In genomic region chr6:97699752-97700098, GRCm38 (mm10) we compare ENCODE assay signal across 18 mouse cellular contexts.
DNase-seq lines count a peak whose midpoint lies in the region; ATAC-seq and TF ChIP-seq lines count a peak whose summit lies in the region.
"Had no signal": no experiment of that assay in that cellular context is flagged by ENCODE, and none has a peak within 500 bp of the region (broad histone marks: within the 10 kb centered on the region; RNA-seq: fewer than 3 reads in every experiment).

No protein-coding gene starts in this region.

- no peaks in the 10 kb centered on the region for H3K27me3 ChIP-seq in forebrain, embryonic 15.5 days
- H3K27me3 ChIP-seq in forebrain, embryonic 12.5 days = 0 out of 2 replicates have a peak, but pooled peaks cover 3% of the 10 kb centered on the region
- H3K27me3 ChIP-seq in hindbrain, postnatal 0 days (ENCODE audit: insufficient read depth, low read length) = no peaks in the 10 kb centered on the region
- H3K27me3 ChIP-seq in neural tube, embryonic 15.5 days (replicated peaks) = no peaks in the 10 kb centered on the region
- H3K27me3 ChIP-seq: heart, embryonic 15.5 days; liver, embryonic 15.5 days; neural tube, embryonic 12.5 days had no signal

- H3K9me3 ChIP-seq in forebrain, embryonic 15.5 days = no peaks in the 10 kb centered on the region
- no peaks in the 10 kb centered on the region for H3K9me3 ChIP-seq in forebrain, embryonic 12.5 days
- H3K9me3 ChIP-seq in hindbrain, postnatal 0 days (ENCODE audit: low read length) = no peaks in the 10 kb centered on the region
- no peaks in the 10 kb centered on the region for H3K9me3 ChIP-seq in neural tube, embryonic 15.5 days (replicated peaks)
- H3K9me3 ChIP-seq: embryonic facial prominence, embryonic 10.5 days; heart, embryonic 15.5 days; liver, embryonic 15.5 days; neural tube, embryonic 12.5 days had no signal

- H3K4me2 ChIP-seq in forebrain, embryonic 15.5 days (replicated peaks) = no peak overlapping the region
- no peak overlapping the region for H3K4me2 ChIP-seq in forebrain, embryonic 12.5 days
- H3K4me2 ChIP-seq in hindbrain, postnatal 0 days (ENCODE audit: low read depth, low read length) = no peak overlapping the region
- no peak overlapping the region for H3K4me2 ChIP-seq in neural tube, embryonic 15.5 days
- H3K4me2 ChIP-seq: heart, embryonic 15.5 days; liver, embryonic 15.5 days; neural tube, embryonic 12.5 days had no signal

- DNase-seq in layer of hippocampus, adult 9-11 months = peak; percentile 6
- DNase-seq in layer of hippocampus, postnatal 14 days (ENCODE audit: low spot score in 2 of 2) = no peak
- DNase-seq in hindbrain, postnatal 0 days (ENCODE audit: low spot score) = no peak
- no peak for DNase-seq in adrenal gland, postnatal 25 days
- DNase-seq: adrenal gland, postnatal 36 days; B cell, adult 2 months; cerebellum, adult 18-20 months; heart, postnatal 4 days; right cerebral cortex, postnatal 25 days; thymus, postnatal 4 days had no signal

- H3K27ac ChIP-seq in forebrain, embryonic 15.5 days (replicated peaks) = peak overlapping the region; percentile 90
- H3K27ac ChIP-seq in forebrain, embryonic 12.5 days = no peak overlapping the region
- H3K27ac ChIP-seq in hindbrain, postnatal 0 days = no peak overlapping the region
- H3K27ac ChIP-seq in neural tube, embryonic 15.5 days (replicated peaks) = no peak overlapping the region
- H3K27ac ChIP-seq: embryonic facial prominence, embryonic 10.5 days; heart, embryonic 15.5 days; liver, embryonic 15.5 days; neural tube, embryonic 12.5 days had no signal

- H3K36me3 ChIP-seq in forebrain, embryonic 15.5 days = no peaks in the 10 kb centered on the region
- H3K36me3 ChIP-seq in forebrain, embryonic 12.5 days (replicated peaks) = no peaks in the 10 kb centered on the region
- no peaks in the 10 kb centered on the region for H3K36me3 ChIP-seq in hindbrain, postnatal 0 days (ENCODE audit: insufficient read depth, low read length)
- H3K36me3 ChIP-seq in neural tube, embryonic 15.5 days = no peaks in the 10 kb centered on the region
- H3K36me3 ChIP-seq: embryonic facial prominence, embryonic 10.5 days; heart, embryonic 15.5 days; liver, embryonic 15.5 days; neural tube, embryonic 12.5 days had no signal

- H3K4me3 ChIP-seq in forebrain, embryonic 15.5 days = no peak overlapping the region
- H3K4me3 ChIP-seq in forebrain, embryonic 12.5 days (replicated peaks) = no peak overlapping the region
- no peak overlapping the region for H3K4me3 ChIP-seq in hindbrain, postnatal 0 days (ENCODE audit: low read length)
- no peak overlapping the region for H3K4me3 ChIP-seq in neural tube, embryonic 15.5 days (replicated peaks)
- H3K4me3 ChIP-seq: embryonic facial prominence, embryonic 10.5 days; heart, embryonic 15.5 days; liver, embryonic 15.5 days; neural tube, embryonic 12.5 days had no signal

- peaks cover 14% of the 10 kb centered on the region for H3K4me1 ChIP-seq in forebrain, embryonic 15.5 days
- peaks cover 15% of the 10 kb centered on the region; the same call in 1 of the 2 replicates for H3K4me1 ChIP-seq in forebrain, embryonic 12.5 days
- no peaks in the 10 kb centered on the region; the same call in 1 of the 2 replicates for H3K4me1 ChIP-seq in hindbrain, postnatal 0 days (ENCODE audit: insufficient read depth, low read length)
- peaks cover 4% of the 10 kb centered on the region; the same call in 1 of the 2 replicates for H3K4me1 ChIP-seq in neural tube, embryonic 15.5 days
- H3K4me1 ChIP-seq: embryonic facial prominence, embryonic 10.5 days; heart, embryonic 15.5 days; liver, embryonic 15.5 days; neural tube, embryonic 12.5 days had no signal

- WGBS in forebrain, embryonic 15.5 days = 54% methylated on average over 3 of the region's 3 CpGs
- WGBS in forebrain, embryonic 12.5 days = 71% methylated on average over 3 of the region's 3 CpGs
- WGBS in hindbrain, postnatal 0 days = 51% methylated on average over 3 of the region's 3 CpGs
- WGBS in neural tube, embryonic 15.5 days = 80% methylated on average over 3 of the region's 3 CpGs

- TF ChIP-seq CTCF in hindbrain, postnatal 0 days (IDR thresholded peaks at IDR 0.05; ENCODE audit: low read depth) = no peak

- no peak overlapping the region for H3K9ac ChIP-seq in forebrain, embryonic 15.5 days (replicated peaks)
- H3K9ac ChIP-seq in forebrain, embryonic 12.5 days = no peak overlapping the region
- no peak overlapping the region for H3K9ac ChIP-seq in hindbrain, postnatal 0 days (replicated peaks; ENCODE audit: low read length)
- no peak overlapping the region for H3K9ac ChIP-seq in neural tube, embryonic 15.5 days (replicated peaks)
- H3K9ac ChIP-seq: heart, embryonic 15.5 days; liver, embryonic 15.5 days; neural tube, embryonic 12.5 days had no signal

- peak; percentile 87; the same call in 1 of the 2 replicates for ATAC-seq in forebrain, embryonic 15.5 days (replicated peaks)
- no peak for ATAC-seq in forebrain, embryonic 12.5 days (ENCODE audit: low FRiP score)
- peak; percentile 67 for ATAC-seq in hindbrain, postnatal 0 days
- ATAC-seq in neural tube, embryonic 15.5 days (ENCODE audit: low FRiP score) = peak; percentile 47; the same call in 1 of the 2 replicates
- ATAC-seq: intestine, postnatal 0 days had no signal
